Mouse (Mus musculus) neural tube, embryonic 15.5 days (tissue): ENCODE data around the gene Atg9b. TPM values are rescaled to one million over a fixed set of nuclear protein-coding genes. Genes with fewer than 3 reads are reported as not detected.

Source experiments
- ATAC-seq: fragments of 200-750 bp; cut with Nextera tagmentation; 2 replicates; pipeline ENCODE4 v1.8.0; 2017; ENCODE audit warnings: mild to moderate bottlenecking, moderate TSS enrichment, moderate library complexity; ENCODE audit not compliant: low FRiP score
- H3K27ac ChIP-seq: fragments of 300-500 bp; sonication (generic); replicated peaks from 2 replicates; pipeline ENCODE4 v1.5.1; 2015; ENCODE audit warnings: mild to moderate bottlenecking, inconsistent platforms
- H3K27me3 ChIP-seq: fragments of 300-500 bp; sonication (generic); replicated peaks from 2 replicates; pipeline ENCODE4 v1.6.1; 2015; ENCODE audit warnings: inconsistent platforms
- H3K36me3 ChIP-seq: fragments of 300-500 bp; sonication (generic); 2 replicates; pipeline ENCODE4 v1.6.1; 2015; ENCODE audit warnings: inconsistent platforms
- H3K4me1 ChIP-seq: fragments of 300-500 bp; sonication (generic); 2 replicates; pipeline ENCODE4 v1.6.1; 2015; ENCODE audit warnings: inconsistent platforms
- H3K4me2 ChIP-seq: fragments of 300-500 bp; sonication (generic); 2 replicates; pipeline ENCODE4 v1.6.1; 2015; ENCODE audit warnings: inconsistent platforms, mild to moderate bottlenecking, moderate library complexity
- H3K4me3 ChIP-seq: fragments of 300-500 bp; sonication (generic); replicated peaks from 2 replicates; pipeline ENCODE4 v1.5.1; 2015; ENCODE audit warnings: mild to moderate bottlenecking, inconsistent platforms
- H3K9ac ChIP-seq: fragments of 300-500 bp; sonication (generic); replicated peaks from 2 replicates; pipeline ENCODE4 v1.6.1; 2015; ENCODE audit warnings: mild to moderate bottlenecking, inconsistent platforms
- H3K9me3 ChIP-seq: fragments of 300-500 bp; sonication (generic); replicated peaks from 2 replicates; pipeline ENCODE4 v1.6.1; 2016; ENCODE audit warnings: inconsistent platforms
- WGBS: fragments of 180-500 bp; shearing (Covaris S2); methylation state at CpG from one replicate; pipeline ENCODE4 v1.1.7; 2015; ENCODE audit warnings: mixed read lengths; 5-methylcytosine and 5-hydroxymethylcytosine counted together
- polyA plus RNA-seq: library from polyadenylated mRNA; unstranded; fragments of >200 nt; fragmentation: Nextera tagmentation; extraction: Ambion mirVana; gene quantifications from 2 replicates; pipeline ENCODE4 v1.2.1, GENCODE M21; 2015

Gene Atg9b
- polyA plus RNA-seq: 4.0 and 4.8 TPM in 2 replicates

DNA sequence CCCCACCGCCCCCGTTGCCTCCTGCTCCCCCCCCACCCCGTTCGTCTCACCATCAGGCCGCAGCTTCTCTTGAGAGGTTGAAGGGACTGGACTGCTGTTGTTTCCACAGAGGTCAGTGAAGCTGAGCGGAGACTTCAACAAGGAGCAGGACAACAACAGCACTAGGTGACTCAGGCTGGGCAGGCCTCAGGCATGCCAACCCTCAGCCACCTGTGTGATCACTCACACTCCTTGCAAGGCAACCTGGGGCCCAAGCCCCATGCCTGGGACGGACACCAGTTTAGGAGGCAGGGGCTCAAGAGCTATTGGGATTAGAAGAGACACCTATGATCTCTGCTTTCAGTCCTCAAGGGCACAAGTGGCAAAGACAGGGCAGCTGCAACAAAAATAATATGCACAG is at the start of gene Atg9b:
Gene Atg9b, minus strand, starts transcription at position 280 of the 400 bp plus-strand sequence.
- H3K9me3 ChIP-seq: no peaks in the 10 kb centered on the region
- no peaks in the 10 kb centered on the region for H3K36me3 ChIP-seq
- no peak within 1 kb of the TSS for H3K4me3 ChIP-seq
- H3K4me2 ChIP-seq: no peak within 1 kb of the TSS
- peaks cover 38% of the 10 kb centered on the region for H3K4me1 ChIP-seq
- WGBS: 92% methylated on average over 7 of the region's 7 CpGs
- H3K27ac ChIP-seq: no peak within 1 kb of the TSS
- no peak for ATAC-seq
- H3K27me3 ChIP-seq: peaks cover 9% of the 10 kb centered on the region; the same call in 1 of the 2 replicates
- H3K9ac ChIP-seq: no peak within 1 kb of the TSS

DNA sequence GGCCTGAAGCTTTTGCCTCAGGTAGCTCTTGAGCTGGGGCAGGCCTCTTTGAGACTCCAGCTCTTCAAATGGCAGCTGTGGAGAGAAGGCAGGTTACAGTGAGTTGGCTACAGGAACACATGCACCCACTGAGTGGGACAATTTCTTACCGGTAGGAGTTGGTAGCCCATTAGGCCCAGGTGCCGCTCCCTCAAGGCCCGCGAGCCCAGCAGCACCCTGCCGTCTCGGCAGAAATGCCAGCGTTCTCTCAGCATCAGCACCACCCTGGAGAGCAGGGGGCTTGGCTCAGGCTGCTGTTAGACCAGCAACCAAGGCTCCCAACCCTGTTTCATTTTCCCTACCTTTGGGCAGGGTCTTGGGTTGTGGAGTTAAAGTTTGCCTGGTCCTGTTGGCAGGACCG is 49.2 kb upstream of the Atg9b start:
- H3K4me3 ChIP-seq: no peak overlapping the region
- no peak overlapping the region for H3K4me2 ChIP-seq
- peaks cover 40% of the 10 kb centered on the region for H3K36me3 ChIP-seq
- no peaks in the 10 kb centered on the region for H3K9me3 ChIP-seq
- peaks cover 21% of the 10 kb centered on the region for H3K4me1 ChIP-seq
- no peak overlapping the region for H3K27ac ChIP-seq
- H3K9ac ChIP-seq: no peak overlapping the region
- no peak for ATAC-seq
- no peaks in the 10 kb centered on the region for H3K27me3 ChIP-seq
- WGBS: 96% methylated on average over 8 of the region's 8 CpGs

DNA sequence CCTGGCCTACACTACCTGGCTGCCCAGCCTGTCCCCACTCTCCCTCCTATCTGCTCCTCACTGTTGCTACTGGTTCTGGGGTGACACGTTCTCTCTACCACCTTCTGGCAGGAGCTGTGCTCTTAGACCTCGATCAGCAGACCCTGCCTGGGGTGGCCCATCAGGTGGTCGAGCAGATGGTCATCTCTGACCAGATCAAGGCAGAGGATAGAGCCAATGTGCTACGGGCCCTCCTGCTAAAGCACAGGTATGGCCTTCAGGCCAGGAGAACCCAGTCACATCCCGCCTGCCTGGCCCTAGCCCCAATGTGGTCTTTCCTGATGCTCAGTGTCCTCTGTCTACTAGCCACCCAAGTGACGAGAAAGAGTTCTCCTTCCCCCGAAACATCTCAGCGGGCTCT is 42.0 kb upstream of the Atg9b start:
- Histone ChIP-seq H3K4me3 (no peak overlapping the region), H3K9ac (no peak overlapping the region), H3K4me2 (no peak overlapping the region), H3K4me1 (no peaks in the 10 kb centered on the region), H3K36me3 (peaks cover 42% of the 10 kb centered on the region), H3K9me3 (no peaks in the 10 kb centered on the region), H3K27ac (no peak overlapping the region), H3K27me3 (no peaks in the 10 kb centered on the region)
- ATAC-seq: no peak
- WGBS: 92% methylated on average over 8 of the region's 8 CpGs

DNA sequence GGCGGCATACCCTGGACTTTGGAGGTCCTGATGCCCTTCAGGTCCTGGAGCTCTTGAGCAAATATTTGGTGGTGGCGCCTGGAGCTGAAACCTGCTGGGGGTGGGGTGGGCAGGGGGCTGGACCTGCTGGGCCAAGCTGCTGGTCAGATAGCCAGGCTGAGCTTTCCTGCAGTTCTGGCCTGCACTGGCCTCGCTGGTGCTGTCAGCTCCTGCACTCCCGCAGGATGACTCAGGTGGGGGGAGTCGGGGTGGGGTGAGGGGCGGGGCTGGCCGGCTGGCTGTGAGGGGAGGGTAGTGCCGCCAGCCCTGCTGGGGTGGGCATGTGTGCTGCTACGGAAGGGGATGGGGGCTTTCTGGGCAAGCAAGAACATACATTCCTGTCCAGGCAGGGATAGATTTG is 36.7 kb upstream of the Atg9b start:
- 11% methylated on average over 9 of the region's 9 CpGs for WGBS
- H3K4me1 ChIP-seq: peaks cover 44% of the 10 kb centered on the region
- peaks cover 10% of the 10 kb centered on the region for H3K27me3 ChIP-seq
- H3K4me2 ChIP-seq: peak overlapping the region; percentile 91; the same call in 1 of the 2 replicates
- 0 out of 2 replicates have a peak overlapping the region, but pooled peaks have one; percentile 10 for H3K9ac ChIP-seq
- H3K36me3 ChIP-seq: peaks cover 30% of the 10 kb centered on the region
- H3K4me3 ChIP-seq: no peak overlapping the region
- ATAC-seq: no peak
- H3K27ac ChIP-seq: no peak overlapping the region
- no peaks in the 10 kb centered on the region for H3K9me3 ChIP-seq

DNA sequence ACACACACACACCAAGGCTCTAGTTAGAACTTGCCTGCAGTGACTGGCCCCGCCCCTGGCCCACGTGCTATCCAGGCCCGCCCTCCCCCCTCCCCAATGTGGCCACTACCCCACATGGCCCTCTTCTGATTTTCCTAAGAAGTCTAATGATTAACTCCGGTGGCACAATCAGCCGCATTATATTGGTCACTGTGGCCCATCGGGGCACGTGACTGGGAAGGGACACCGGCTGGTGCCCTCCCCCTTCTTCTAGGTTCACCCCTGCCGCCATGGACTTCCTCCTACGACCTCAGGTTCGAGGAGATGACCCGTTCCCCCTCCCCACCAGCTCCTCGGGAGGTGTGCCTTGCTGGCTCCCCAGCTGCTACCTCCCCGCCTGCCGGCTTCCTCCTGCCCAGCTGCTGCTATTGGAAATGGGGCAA is 36.0 kb upstream of the Atg9b start:
- Histone ChIP-seq H3K9me3 (no peaks in the 10 kb centered on the region), H3K27ac (no peak overlapping the region), H3K4me1 (peaks cover 45% of the 10 kb centered on the region), H3K27me3 (peaks cover 10% of the 10 kb centered on the region), H3K4me3 (no peak overlapping the region), H3K36me3 (peaks cover 25% of the 10 kb centered on the region), H3K4me2 (peak overlapping the region; percentile 91), H3K9ac (0 out of 2 replicates have a peak overlapping the region, but pooled peaks have one; percentile 10)
- ATAC-seq: no peak
- 11% methylated on average over 14 of the region's 15 CpGs for WGBS

DNA sequence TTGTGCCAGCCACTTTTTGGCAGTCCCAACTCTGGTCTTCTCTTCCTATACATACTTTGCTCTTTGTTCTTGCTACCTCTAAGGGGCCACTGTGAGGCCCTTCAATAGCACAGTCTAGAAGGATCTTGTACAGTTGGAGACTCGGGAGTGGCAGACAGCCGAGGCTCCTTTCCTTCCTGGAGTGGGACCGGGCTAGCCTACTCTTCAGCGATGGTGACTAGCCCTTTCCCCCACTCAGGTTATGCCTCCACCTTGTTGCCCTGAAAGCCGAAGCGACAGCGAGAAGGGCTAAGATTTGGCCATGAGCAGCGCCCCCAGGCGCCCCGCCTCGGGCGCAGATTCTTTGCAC is 35.3 kb upstream of the Atg9b start:
- Histone ChIP-seq H3K27ac (no peak overlapping the region), H3K4me2 (peak overlapping the region; percentile 91), H3K9ac (no peak overlapping the region), H3K4me3 (no peak overlapping the region), H3K9me3 (no peaks in the 10 kb centered on the region), H3K36me3 (peaks cover 18% of the 10 kb centered on the region), H3K27me3 (peaks cover 10% of the 10 kb centered on the region), H3K4me1 (peaks cover 53% of the 10 kb centered on the region)
- WGBS: 21% methylated on average over 12 of the region's 12 CpGs
- ATAC-seq: no peak

DNA sequence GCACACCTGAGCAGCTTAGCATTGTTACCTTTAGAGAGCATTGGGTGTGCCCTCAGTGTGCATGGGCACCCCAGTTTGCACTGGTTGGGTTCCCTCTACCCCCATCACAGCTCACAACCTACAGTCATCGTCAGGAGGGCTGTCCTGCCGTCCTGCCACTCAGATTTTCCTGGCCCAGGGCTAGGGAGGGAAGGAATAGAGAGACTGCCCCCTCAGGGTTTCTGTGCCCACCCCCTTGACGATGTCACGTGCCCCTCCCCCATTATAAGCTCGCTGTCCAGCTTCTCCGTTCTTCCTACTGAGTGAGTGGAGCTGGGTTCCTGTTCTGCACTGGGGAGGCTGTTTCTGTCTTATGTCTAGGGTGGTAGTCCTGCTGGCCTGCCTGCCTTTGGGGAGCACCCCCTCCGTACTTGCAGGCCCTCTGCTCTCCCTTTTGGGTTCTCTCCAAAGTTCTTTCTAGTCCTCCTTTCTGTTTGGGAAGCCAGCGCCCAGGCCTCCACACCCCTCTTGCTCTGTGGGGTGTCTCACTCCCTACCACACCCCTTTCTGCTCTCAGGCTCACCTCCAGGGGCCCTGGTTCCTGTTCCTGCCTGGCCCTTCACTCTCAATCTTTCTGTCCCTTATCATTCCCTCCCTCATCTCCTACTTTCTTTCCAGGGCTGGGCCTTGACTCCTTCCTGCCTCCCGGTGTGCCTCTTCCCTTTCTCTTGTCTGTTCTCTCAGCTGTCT is 34.8 kb upstream of the Atg9b start:
- peaks cover 57% of the 10 kb centered on the region for H3K4me1 ChIP-seq
- WGBS: 11% methylated on average over 9 of the region's 9 CpGs
- no peak overlapping the region for H3K27ac ChIP-seq
- H3K4me3 ChIP-seq: peak overlapping the region; percentile 60
- H3K9me3 ChIP-seq: no peaks in the 10 kb centered on the region
- 0 out of 2 replicates have a peak overlapping the region, but pooled peaks have one; percentile 49 for H3K9ac ChIP-seq
- peaks cover 13% of the 10 kb centered on the region for H3K36me3 ChIP-seq
- no peak for ATAC-seq
- H3K4me2 ChIP-seq: peak overlapping the region; percentile 91
- peaks cover 10% of the 10 kb centered on the region for H3K27me3 ChIP-seq

DNA sequence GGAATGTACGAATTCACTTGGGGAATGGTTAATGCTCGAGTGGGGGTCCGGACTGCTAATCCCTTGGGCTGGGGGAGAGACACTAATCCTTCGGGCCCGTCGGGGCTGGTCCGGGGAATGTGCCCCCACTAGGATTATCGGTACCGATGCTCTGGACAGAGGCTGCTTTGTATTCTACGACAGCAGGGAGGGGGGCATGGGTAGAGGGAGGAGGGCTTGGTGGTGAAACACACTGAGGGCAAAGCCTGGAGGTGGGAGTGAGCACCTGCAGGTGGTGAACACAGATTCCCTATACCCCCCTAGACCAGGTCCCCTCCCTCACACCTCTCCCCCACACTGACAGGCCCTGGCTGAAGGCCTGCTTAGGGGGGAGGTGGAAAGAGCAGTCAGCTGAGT is 34.1 kb upstream of the Atg9b start:
- WGBS: 1% methylated on average over 10 of the region's 10 CpGs
- Histone ChIP-seq H3K9me3 (no peaks in the 10 kb centered on the region), H3K4me1 (peaks cover 60% of the 10 kb centered on the region), H3K9ac (peak overlapping the region; percentile 49), H3K4me2 (peak overlapping the region; percentile 91), H3K4me3 (peak overlapping the region; percentile 60), H3K36me3 (peaks cover 13% of the 10 kb centered on the region), H3K27ac (no peak overlapping the region), H3K27me3 (peaks cover 10% of the 10 kb centered on the region)
- no peak for ATAC-seq

DNA sequence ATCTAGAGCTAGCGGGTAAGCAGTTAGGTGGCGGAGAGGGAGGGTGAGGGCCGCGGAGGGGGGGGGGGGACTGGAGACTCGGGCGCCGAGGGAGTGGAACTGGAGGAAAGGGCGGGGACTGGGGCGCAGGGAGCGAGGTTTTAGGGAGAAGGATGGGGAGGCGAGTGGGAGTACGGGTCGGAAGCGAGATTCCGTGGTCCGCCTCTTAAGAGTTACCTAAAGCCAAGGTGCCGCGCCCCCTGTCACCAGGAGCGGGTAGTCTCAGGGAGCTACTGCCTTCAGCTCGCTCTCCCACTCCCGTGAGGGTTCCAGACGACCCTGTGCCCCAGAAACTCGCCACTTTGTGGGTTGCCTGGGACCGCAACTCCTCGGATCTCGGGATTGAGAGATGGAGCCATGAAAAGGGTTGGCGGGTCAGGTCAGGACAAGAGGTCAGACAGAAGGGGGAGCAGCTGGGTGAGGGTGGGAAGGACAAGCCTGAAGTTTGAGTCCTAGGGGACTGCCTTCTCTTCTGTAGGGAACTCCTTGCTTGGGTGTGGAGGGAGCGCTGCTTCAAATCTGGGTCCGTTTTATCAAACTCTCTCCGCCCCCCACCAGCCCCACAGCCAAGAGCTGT is 33.6 kb upstream of the Atg9b start:
- ATAC-seq: no peak
- peaks cover 12% of the 10 kb centered on the region for H3K36me3 ChIP-seq
- H3K4me1 ChIP-seq: peaks cover 60% of the 10 kb centered on the region
- 0% methylated on average over 27 of the region's 30 CpGs for WGBS
- H3K27ac ChIP-seq: peak overlapping the region; percentile 94
- peaks cover 10% of the 10 kb centered on the region for H3K27me3 ChIP-seq
- H3K4me3 ChIP-seq: peak overlapping the region; percentile 60
- no peaks in the 10 kb centered on the region for H3K9me3 ChIP-seq
- peak overlapping the region; percentile 49 for H3K9ac ChIP-seq
- H3K4me2 ChIP-seq: peak overlapping the region; percentile 91

DNA sequence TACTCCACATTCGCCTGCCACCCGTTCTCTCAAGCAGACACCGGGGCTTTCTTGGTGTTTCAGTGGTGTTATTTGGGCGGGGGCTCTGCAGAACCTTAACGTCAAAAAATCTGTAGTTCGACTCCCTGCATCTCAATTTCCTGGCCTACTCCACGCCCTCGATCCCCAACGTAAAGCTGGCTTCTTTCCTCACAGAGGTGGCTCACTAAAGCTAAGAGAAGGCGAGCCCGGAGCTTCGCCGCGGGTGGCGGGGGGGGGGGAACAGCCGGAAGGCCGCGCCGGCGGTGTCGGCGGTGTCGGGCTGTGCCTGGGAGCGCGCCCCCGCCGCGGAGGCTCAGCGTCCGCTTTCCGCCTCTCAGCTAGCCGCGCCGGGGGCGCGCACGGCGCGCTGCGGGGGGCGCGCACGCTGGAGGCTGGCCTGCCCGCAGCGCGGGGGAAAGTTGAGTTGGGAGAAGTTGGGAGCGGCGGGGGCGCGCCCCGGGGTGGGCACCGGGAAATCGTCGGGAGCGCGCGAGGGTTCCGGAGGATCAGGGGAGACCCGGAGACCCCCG is 33.0 kb upstream of the Atg9b start:
- Histone ChIP-seq H3K27me3 (peaks cover 10% of the 10 kb centered on the region), H3K36me3 (peaks cover 10% of the 10 kb centered on the region), H3K4me3 (peak overlapping the region; percentile 60), H3K9me3 (no peaks in the 10 kb centered on the region), H3K4me1 (peaks cover 60% of the 10 kb centered on the region), H3K9ac (peak overlapping the region; percentile 49), H3K27ac (peak overlapping the region; percentile 94), H3K4me2 (peak overlapping the region; percentile 91)
- peak; percentile 19; the same call in 1 of the 2 replicates for ATAC-seq
- under 1% methylated on average over 58 of the region's 60 CpGs for WGBS

DNA sequence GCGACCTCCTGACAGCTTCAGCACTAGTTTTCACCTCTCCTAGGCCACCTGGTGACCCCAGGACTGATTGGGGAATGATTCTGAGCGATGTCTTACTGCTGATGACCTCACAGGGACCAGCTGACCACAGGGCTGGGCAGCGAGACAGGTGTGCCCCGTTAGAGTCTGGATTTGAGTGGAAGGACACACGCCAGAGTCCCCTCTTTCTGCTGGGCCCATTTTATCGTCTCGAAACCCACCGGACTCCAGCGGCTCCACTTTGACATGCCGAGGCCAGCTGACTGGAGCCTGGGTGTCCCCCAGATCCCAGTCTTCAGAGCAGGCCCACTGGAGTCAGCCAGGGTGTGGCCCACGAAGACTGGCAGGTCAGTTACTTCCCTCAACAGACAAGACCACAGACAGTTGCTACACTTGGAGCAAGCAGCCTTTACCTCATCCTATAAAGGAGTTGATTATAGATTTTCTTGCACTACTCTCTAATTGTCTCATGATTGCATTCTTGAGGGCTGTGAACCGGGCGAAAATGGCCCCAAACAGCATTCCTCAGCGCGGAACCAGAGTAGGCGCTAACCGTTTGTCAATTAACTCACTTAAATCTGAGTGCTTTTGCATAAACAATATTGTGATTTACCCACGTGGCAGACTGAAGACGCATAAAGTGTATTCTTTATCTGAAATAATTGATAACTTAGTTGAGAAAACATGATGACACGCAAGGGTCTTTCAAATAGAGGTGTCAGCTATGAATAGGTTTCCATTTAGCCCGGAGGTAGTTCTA is 32.2 kb upstream of the Atg9b start:
- Histone ChIP-seq H3K4me3 (peak overlapping the region; percentile 60), H3K4me2 (peak overlapping the region; percentile 91), H3K27me3 (peaks cover 10% of the 10 kb centered on the region), H3K4me1 (peaks cover 61% of the 10 kb centered on the region), H3K9me3 (no peaks in the 10 kb centered on the region), H3K36me3 (peaks cover 18% of the 10 kb centered on the region), H3K9ac (peak overlapping the region; percentile 59), H3K27ac (peak overlapping the region; percentile 94)
- WGBS: 14% methylated on average over 21 of the region's 21 CpGs
- peak; percentile 3; the same call in 1 of the 2 replicates for ATAC-seq
